Mouse (Mus musculus): ENCODE data around the gene Lrrk1.
A peak's percentile ranks its signal among the peaks of the same experiment; 100 is the strongest.

Lrrk1 gene

DNA sequence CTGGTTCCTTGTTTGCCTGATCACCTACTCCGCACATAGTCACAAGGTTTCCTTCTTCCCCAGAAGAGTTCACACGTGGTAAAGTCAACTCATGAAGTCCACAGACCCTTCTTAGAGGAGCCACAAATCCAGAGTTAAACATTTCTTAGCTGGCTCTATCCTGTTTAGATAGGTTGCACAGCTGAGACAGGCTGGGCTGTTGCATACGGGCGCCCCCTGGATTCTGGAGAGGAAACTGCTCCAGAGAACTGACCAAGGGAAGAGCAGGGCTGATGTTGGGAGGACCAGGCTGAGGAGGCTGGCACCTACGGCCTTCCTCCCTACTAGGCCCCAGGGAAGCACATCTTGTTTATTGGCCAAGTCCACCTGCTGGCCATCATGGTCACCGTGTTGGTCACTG, 138.1 kb downstream of the Lrrk1 start:
- DNase-seq (ENCODE audit: low spot score), result peak; percentile 51

DNA sequence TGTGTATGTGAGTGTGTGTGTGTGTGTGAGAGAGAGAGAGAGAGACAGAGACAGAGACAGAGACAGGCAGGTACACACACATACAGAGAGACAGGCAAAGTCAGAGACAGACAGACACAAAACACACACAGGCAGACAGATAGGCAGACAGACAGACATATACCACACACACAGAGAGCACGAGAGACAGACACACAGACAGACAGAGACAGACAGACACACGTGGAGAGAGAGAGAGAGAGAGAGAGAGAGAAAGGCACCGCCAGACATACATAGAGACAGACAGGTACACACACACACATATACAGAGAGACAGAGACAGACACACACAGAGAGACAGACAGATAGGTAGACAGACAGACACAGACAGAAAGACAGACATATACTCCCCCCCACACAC, 138.7 kb downstream of the Lrrk1 start:
- no peak for DNase-seq (ENCODE audit: low spot score)

DNA sequence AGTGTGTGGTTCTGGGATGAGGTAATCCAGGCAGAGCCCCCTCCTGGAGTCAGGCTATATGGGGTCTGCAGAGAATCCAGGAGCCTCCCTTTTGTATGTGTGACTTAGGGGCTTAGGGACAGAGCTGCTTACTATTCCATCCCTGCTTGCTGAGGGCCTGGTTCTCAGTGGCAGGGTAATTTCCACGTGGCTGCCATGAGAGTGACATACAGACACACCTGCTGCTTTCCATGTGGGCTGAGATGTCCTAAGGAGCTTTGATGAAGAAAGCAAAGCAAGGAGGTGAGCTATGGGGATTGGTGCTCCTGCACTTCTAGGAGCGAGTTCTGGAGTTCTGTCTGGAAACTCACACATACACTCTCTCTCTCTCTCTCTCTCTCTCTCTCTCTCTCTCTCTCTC, 139.1 kb downstream of the Lrrk1 start:
- no peak for DNase-seq (ENCODE audit: low spot score)

DNA sequence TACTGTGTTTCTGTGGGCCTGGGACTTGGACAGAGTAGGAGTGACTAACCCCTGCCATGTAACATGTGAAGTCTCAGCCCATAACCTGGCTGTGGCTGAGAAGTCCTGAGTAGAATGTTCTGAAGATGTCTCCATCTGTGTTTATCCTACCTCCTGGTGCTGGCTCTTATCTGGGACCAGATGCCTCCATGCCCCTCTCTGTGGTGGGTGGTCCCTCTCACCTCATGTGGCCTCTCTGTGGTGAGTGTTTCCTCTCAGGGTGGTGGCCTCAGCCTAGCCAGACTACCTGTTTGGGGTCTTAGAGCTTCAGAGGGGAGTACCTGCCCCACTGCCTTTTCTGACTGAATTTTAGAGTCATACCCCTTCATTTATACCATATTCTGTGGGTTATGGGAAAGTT, 139.9 kb downstream of the Lrrk1 start:
- DNase-seq (ENCODE audit: low spot score), result no peak

DNA sequence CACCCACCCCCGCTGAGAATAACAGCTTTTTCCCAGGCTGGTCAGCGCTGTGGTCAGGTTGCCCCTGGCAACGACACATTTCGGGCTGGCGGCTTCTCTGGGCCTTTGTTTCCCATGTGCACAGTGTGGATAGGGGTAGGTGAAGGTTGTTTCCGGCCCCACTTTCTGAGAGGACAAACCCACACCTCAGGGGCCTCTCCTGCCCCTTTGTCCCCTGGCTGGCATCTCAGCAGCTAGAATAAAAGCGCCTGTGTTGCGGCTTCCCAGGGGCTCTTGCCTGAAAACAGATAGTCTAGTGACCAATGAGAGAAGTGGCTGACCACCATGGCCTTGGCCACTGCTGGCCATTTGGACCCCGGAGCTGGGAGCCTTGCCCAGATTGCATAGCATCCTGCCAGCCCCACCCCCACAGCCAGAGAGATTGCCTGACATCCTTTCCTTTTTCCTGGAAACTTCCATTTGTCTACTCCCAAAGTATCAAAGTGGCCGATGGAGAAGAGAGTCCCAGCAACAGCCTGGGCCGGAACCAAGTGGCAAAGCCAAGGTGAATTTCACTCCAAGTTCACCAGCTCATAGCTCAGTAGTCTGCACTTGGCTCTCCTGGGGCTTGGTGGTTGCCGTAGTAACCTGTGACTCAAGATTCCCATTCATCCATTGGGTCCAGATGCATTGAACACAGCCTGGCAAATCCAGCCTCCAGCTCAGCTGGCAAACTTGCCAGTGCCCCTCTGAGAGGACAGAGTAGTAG, 140.7 kb downstream of the Lrrk1 start:
- no peak for DNase-seq (ENCODE audit: low spot score)

DNA sequence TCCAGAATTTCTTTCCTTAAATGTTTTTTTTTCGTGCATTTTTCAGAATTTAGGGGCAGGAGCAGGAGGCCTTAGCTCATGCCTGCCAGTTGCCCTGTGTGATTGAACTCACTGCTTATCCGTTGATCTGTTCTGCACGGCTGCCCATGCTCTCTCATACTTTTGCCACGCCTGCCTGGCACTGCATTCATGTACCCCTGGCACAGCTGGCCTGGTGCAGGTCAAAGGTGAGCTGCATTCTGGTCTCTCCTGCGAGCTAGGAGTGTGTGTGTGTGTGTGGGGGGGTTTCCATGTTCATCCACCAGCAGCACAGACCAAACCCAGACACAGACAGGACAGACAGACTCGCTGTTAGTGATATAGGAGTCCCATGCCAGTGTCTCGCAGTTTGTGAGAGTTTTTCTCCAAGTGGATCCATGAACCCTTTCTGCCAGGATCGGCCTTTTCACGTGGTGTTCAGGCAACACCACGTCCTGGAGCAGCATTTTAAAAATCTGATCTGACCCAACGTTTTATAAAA, 141.4 kb downstream of the Lrrk1 start:
- DNase-seq (ENCODE audit: low spot score), result no peak

DNA sequence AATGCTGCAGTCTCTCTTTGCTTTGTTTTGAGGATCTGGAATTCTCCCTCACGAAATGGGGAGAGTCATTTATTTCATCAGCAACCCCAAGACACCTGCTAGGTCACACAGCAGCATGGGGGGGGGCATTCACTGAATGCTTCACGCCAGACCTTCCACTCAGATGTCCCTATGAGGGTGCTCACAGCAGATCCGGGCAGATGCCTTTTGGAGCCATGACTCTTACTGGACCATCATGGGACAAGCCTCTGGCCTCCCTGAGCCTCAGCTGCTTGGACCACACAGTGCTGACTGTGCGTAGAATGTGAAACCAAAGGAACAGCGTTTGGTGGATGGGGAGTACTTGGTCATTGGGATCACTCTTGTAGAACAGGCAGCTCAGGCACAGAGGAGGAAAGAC, 142.5 kb downstream of the Lrrk1 start:
- no peak for DNase-seq (ENCODE audit: low spot score)

DNA sequence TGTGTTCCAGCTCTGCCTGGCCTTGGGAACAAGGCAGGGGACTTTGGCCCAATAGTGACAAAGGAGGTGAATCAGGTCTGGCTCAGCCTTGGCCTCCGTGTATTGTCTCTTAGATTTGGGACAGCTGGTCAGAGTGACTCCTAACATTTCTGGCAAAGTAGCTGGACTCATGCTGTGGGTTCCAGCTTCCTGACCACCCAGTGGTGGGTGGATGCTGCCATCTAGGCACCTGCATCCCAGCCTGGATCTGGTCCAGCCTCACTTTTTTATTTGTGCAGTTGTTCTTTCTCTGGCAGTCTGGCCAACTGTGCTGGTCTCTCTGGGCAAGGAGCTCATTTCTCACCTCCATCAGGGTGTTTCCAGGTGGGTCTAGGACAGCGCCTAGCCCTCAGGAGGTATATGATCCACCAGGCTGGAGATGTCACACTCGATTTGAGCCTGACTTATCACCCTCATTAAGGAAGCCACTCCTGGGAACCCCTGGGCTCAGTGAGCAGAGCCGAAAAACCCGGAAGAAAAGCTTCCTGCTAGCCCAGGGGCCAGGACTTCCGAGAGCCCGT, 144.3 kb downstream of the Lrrk1 start:
- DNase-seq (ENCODE audit: low spot score), result no peak

DNA sequence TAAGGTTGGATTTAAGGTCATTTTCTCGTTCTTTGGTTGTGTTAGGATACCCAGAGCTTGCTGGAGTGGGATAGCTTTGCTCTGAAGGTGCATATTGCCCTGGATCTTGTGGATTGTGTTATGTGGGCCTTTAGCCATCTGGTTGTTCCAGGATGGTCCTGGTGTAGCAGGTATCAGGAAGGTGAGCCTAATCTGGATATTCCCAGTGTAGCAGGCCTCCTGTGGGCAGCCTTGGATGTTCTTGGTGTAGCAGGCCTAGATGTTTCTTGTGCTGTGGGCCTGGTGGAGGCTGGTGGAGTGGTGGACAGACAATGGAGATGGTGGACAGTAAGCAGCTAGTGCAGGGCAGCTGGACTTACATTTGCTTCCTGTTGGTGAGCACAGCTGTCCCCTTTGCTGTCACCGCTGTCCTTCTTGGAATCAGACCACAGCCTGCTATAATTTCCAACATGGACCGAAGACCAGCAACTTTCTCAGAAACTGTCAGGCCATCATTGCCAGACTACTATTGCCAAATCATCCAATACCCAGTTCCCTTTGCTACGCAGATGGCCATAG, 146.2 kb downstream of the Lrrk1 start:
- no peak for DNase-seq (ENCODE audit: low spot score)

DNA sequence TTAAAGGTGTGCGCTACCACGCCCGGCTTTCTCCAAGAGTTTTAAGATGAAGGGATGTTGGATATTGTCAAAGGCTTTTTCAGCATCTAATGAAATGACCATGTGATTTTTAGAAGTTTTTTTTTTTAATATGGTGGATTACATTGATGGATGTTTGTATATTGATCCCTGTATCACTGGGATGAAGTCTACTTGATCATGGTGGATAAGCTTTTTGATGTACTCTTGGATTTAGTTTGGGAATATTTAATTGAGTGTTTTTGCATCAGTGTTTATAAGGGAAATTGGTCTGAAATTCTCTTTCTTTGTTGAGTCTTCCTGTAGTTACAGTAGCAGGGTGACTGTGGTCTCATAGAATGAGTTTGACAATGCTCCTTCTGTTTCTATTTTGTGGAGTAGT, 150.0 kb downstream of the Lrrk1 start:
- DNase-seq (ENCODE audit: low spot score), result no peak

DNA sequence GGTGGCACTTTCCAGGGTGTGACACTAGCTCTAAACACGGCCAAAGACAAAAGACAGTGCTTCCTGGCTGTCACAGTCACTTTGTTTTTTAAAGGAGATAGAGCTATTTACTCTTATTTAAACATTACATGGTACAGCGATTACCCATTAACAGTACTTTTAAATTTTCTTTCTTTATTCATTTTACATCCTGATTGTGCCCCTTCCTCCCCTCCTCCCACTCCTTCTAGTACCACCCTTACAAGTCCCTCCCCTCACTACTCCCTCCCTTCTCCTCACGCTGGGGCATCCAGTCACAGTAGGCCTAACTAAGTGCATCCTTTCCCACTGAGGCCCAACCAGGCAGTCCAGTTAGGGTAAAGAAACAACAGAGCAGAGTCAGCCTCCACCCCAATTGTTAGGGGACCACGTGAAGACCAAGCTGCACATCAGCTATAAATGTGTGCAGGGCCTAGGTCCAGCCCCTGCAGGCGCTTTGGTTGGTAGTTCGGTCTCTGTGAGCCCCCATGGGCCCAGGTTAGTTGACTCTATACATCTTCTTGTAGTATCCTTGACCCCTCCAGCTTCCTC, 154.1 kb downstream of the Lrrk1 start:
- DNase-seq (ENCODE audit: low spot score), result peak; percentile 0

DNA sequence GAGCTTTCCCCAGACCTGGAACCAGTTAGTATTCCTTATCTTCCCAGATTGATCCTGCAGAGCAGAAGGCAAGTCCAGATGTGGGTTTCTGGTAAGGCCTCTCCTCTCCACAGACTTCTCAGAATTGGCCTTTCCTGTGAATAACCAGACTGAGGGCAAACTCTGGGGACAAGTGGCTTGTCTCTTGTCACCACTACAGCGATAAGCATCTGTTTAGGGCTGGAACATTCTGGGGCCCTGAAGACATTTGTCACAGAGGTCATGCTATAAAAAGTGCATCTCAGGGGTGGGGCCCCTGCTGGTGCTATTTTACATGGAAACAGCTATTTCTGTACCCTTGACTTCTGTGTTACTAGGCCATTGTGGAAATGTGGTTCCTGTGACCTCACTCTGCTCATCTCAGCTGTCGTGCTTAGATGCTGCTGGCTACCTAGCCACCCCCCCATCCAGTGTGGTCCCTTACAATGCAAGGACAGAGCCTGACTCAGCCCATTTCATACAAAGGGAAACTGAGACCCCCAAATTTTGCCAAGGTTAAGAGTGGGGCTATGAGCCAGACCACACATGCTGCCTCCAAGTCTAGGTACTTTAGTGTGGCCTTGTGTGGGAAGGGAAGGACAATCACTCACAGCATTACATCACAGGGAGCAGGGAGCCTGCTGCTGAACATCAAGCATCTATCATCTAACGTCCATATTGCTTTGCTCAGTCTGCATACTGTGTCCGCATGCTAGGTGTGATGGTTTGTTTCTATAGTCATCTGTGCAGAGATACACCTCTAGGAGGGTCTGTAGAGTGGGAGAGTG, 154.8 kb downstream of the Lrrk1 start:
- DNase-seq (ENCODE audit: low spot score), result no peak

DNA sequence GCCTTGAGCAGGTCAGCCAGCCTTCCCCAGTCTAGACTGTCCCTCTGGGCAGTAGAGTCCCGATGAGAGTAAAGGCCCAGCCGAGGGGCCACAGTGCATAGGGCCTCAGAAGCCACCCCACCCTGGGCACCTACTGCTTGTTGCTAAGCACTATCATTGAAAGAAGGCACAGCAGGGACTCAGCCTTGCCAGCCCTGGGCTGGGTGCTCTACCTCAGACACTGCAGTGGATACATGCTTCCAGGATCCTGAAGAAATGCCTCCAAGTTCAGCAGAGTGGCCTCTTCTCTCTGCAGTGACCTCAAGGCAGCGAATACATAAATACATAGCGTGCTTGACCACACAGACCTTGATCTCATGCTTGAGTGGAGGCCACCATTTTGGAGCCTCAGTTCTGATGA, 156.3 kb downstream of the Lrrk1 start:
- no peak for DNase-seq (ENCODE audit: low spot score)

DNA sequence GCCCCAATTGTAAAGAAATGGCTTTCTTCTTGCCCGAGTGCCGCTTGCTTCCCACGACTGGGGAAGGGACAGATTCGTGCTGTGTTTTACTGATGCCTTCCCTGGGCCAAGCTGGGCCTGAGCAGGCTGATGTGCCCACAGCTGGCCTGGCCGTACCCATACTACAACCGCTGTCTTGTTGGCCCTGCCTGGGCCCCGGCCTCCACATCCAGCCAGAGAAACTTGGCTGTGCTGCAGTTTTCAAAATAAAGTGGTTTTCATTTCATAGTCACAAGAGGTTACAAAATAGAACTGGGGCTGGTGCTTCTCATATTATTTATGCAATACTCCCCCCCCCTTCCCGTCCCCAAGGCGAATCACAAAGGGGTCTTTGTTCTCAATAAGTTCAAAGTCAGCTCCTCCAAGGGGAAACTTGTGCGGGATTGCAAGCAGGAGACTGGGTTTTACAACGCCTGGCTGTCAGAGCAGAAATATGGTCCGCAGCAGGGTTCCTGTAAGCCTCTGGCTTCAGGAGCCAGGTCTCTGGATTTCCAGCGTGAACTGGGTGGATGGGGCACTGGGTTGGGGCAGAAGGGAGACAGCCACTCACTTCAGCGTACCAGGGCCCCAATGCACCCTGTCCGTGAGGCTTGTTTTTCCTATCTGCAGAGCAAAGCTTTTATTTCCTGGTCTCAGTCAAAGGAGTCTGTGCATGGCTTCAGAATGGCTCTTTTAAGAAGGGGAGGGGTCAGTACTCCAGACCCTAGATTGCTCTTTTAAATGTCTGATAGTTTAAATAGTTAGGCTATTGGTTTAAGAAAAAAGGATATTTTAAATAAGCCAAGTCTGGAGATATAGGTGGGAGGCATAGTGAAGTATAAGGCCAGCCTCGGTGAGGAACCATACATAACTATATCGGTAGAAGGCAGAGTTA, 157.3 kb downstream of the Lrrk1 start:
- no peak for DNase-seq (ENCODE audit: low spot score)

DNA sequence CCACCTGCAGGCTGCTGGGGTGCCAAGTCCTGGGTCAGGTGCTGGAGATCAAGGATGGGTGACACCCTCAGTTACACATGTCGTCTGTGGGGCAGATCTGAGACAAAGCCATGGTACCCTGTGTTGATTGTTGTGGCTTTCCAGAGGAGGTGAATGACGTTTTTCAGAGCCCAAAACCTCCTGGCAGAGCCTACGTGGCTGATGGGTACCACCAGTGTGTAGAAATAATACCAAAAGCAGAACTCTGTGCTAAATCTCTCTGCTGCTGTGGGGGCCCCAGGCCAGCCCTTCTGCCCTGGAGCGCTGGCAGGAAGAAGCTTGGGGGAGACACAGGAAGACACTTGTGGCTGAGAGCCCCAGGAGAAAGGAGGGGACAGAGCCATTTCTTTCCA, 157.9 kb downstream of the Lrrk1 start:
- no peak for DNase-seq (ENCODE audit: low spot score)

DNA sequence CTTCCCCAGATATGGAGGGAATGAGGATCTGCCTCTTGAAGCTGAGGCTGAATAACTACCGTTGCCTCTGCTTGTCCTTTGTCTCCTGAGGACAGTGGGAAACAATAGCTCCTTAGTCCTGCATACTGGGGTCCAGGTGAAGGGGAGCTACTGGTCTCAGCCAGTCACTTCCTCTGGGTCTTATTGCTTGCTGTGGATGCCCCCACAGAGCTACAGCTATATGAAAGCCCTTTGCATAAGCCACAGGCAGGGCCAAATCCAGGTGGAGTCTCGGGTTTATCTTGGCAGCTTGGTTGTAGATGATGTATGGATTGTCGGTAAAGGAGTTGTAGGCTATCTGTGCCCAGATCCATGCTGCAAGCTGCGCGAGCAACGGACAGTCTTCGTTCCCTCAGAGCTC, 158.7 kb downstream of the Lrrk1 start:
- no peak for DNase-seq (ENCODE audit: low spot score)

DNA sequence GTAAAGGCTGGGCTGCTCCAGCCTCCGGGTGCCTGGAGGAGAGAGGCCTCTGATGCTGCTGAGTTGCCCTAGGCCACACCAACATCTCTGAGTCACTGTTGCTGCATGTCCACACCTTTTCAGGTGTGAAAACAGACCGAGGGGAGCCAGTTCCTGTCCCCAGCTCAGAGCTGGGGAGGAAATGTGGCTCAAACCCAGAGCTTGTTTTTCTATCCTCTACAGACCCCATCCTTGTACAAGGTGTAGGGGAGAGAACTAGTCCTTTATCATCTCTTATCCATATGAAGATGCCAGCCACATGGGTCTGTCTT, 159.6 kb downstream of the Lrrk1 start:
- no peak for DNase-seq (ENCODE audit: low spot score)

DNA sequence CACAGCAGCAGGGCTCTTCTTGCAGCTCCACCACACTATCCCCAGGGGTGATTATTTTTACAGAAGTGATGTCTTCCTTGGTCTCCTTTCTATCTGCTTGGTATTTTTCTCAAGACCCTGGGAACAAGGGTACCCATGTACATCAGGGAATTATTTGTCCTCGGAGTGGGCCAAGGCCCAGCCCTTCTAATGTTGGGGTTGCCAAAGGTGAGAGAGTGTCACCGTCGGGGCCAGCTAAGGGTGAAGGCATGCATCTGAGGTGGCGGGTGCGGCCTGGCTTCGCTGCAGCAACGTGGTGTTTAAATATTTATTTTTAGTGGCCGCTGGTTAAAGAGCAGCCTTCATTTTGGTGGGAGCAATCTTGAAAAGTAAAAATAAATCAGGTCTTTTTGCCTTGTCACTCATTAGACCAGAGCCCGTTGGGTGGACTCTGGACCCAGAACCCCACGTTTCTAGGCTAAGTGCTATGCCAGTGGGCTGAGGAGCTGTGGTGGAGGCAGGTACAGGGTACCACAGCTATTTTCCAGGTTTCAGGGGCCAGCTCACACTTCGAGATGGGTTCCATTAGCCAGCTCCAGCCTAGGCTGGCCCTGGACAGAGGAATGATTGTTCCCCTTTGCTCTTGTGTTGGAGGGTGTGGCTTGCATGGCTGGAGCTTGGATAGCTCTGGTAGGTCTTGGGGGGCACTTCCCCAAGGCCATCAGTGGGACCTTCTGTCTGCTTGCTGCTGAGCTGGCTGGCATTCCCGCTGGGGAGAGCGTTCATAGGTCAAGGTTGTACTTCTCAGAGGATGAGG, 160.1 kb downstream of the Lrrk1 start:
- no peak for DNase-seq (ENCODE audit: low spot score)

DNA sequence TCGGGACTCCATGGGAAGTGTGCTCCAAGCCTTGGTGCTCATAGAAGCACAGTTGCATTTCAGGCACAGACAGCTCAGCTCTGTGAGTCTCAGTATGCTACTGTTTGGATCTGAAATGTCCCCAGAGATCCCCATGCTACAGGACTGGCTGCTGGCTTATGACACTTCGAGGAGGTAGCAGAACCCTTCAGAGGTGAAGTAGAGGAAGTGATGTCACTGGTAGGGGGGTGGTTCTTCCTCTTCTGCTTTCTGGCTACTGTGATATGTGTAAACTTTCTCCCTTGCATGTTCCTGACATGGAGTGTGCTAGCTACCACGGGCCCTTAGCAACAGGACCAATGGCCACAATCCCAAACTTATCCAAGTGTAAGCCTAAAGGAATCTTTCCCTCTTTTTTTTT, 162.3 kb downstream of the Lrrk1 start:
- DNase-seq (ENCODE audit: low spot score), result no peak

DNA sequence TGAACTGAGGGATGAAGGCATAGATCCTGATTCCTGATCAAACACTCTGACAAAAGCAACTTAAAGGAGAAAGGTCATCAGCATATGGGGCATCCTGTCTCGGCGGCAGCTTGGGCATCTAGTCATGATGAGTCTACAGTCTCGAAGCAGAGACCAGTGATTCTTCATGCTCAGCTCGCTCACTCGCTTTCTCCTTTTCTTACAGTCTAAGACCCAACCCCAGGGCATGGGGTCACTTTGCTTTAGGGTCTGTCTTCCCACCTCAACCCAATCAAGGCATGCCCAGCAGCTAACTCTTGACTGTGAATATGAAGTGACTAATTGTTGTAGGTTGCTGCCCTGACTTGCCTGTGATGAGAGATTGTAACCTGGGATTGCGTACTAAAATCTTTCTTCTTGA, 163.6 kb downstream of the Lrrk1 start:
- no peak for DNase-seq (ENCODE audit: low spot score)

DNA sequence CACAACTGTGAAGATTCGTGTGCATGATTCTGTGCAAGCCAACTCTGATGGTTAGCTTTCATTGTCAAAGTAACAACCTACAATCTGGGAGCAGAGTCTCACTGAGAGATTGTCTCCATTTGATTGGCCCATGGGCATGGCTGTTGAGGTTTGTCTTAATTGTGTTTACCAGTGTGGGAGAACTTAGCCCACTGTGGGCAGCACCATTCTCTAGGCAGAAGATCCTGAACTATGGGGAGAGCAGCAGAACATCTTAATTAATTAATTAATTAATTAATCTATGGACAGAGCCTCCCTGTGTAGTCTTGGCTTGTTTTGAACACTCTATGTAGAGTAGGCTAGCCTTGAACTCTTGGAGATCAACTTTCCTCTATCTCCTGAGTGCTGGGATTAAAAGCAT, 164.4 kb downstream of the Lrrk1 start:
- no peak for DNase-seq (ENCODE audit: low spot score)

Data from ovary, adult 18-20 months (tissue).